ENCODE assay signal across 8 mouse cellular contexts in the genomic region with DNA sequence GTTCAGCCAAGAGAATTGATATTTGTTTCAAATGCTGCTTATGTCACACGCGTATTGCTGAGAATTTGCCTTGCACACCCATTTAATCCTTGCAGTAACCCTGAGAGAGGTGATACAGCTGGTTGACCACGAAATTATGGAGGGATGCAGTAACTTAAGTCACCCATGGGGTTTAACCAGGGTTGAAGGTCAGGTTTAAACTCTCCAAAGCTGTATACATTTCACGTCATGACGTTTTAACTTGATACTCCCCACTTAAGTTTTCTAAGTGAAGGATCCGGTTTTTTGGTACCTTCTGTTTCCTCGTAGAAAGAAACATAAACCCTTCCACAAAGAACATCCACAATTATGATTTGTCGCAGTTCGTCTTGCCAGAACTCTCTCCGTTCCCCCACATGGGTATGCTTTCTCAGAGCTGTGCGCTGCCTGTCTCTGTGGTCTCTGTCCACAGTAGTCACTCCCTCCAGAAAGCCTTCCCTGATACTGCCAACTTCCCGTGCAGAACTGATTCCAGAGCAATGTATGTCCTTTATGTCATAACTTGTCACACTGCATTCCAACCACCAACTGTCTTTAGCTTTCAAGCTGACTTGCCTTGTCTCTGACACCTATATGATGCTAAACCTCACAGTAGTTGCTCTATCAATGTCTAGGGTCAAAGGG. TPM values are rescaled to one million over a fixed set of nuclear protein-coding genes. Genes with fewer than 3 reads are reported as not detected.
DNase-seq lines count a peak whose midpoint lies in the region; ATAC-seq lines count a peak whose summit lies in the region.

No protein-coding gene starts in this region.

- peak overlapping the region; percentile 95 for H3K9ac ChIP-seq in neural tube, embryonic 11.5 days (ENCODE audit: low read length)
- peak overlapping the region; percentile 94 for H3K9ac ChIP-seq in embryonic facial prominence, embryonic 14.5 days (ENCODE audit: low read depth, low read length)
- H3K9ac ChIP-seq in intestine, embryonic 15.5 days = peak overlapping the region; percentile 86; the same call in 1 of the 2 replicates
- H3K9ac ChIP-seq in midbrain, embryonic 16.5 days (ENCODE audit: low read depth, low read length) = peak overlapping the region; percentile 89

- no peak for DNase-seq in neural tube, embryonic 11.5 days (ENCODE audit: low spot score)
- DNase-seq in neural tube, embryonic 10.5 days (ENCODE audit: extremely low spot score, low spot score) = no peak
- no peak for DNase-seq in embryonic facial prominence, embryonic 14.5 days (ENCODE audit: low spot score)
- no peak for DNase-seq in adrenal gland, adult 8-10 months
- DNase-seq in gastrocnemius, postnatal 36 days = no peak
- no peak for DNase-seq in urinary bladder, postnatal 10 days (ENCODE audit: low spot score)

- no peaks in the 10 kb centered on the region for H3K27me3 ChIP-seq in neural tube, embryonic 11.5 days (ENCODE audit: control insufficient read depth, insufficient read depth, low read length)
- no peaks in the 10 kb centered on the region for H3K27me3 ChIP-seq in embryonic facial prominence, embryonic 14.5 days (replicated peaks; ENCODE audit: control insufficient read depth, insufficient read depth, low read length)
- 0 out of 2 replicates have a peak, but pooled peaks cover 14% of the 10 kb centered on the region for H3K27me3 ChIP-seq in intestine, embryonic 15.5 days (replicated peaks)
- H3K27me3 ChIP-seq in midbrain, embryonic 16.5 days (ENCODE audit: control insufficient read depth, insufficient read depth, low read depth, low read length) = no peaks in the 10 kb centered on the region

- WGBS in neural tube, embryonic 11.5 days = 8% methylated on average over 12 of the region's 12 CpGs
- WGBS in embryonic facial prominence, embryonic 14.5 days = 2% methylated on average over 12 of the region's 12 CpGs
- WGBS in intestine, embryonic 15.5 days = 5% methylated on average over 12 of the region's 12 CpGs
- WGBS in midbrain, embryonic 16.5 days = 3% methylated on average over 12 of the region's 12 CpGs

- no peaks in the 10 kb centered on the region for H3K9me3 ChIP-seq in neural tube, embryonic 11.5 days (ENCODE audit: control insufficient read depth, low read length)
- no peaks in the 10 kb centered on the region for H3K9me3 ChIP-seq in embryonic facial prominence, embryonic 14.5 days (ENCODE audit: control insufficient read depth, low read length)
- H3K9me3 ChIP-seq in intestine, embryonic 15.5 days = no peaks in the 10 kb centered on the region
- H3K9me3 ChIP-seq in midbrain, embryonic 16.5 days (replicated peaks; ENCODE audit: control insufficient read depth, low read length, poor library complexity, severe bottlenecking) = no peaks in the 10 kb centered on the region

- H3K36me3 ChIP-seq in neural tube, embryonic 11.5 days (ENCODE audit: control insufficient read depth, insufficient read depth, low read length) = no peaks in the 10 kb centered on the region
- no peaks in the 10 kb centered on the region for H3K36me3 ChIP-seq in embryonic facial prominence, embryonic 14.5 days (ENCODE audit: control insufficient read depth, insufficient read depth, low read length)
- H3K36me3 ChIP-seq in intestine, embryonic 15.5 days = no peaks in the 10 kb centered on the region
- no peaks in the 10 kb centered on the region for H3K36me3 ChIP-seq in midbrain, embryonic 16.5 days (ENCODE audit: control insufficient read depth, insufficient read depth, low read length)

- peak overlapping the region; percentile 74 for H3K4me2 ChIP-seq in neural tube, embryonic 11.5 days (ENCODE audit: low read depth)
- H3K4me2 ChIP-seq in embryonic facial prominence, embryonic 14.5 days (ENCODE audit: low read depth, low read length) = peak overlapping the region; percentile 71
- H3K4me2 ChIP-seq in intestine, embryonic 15.5 days (replicated peaks) = peak overlapping the region; percentile 88
- H3K4me2 ChIP-seq in midbrain, embryonic 16.5 days (ENCODE audit: low read length) = peak overlapping the region; percentile 87

- H3K4me3 ChIP-seq in neural tube, embryonic 11.5 days (ENCODE audit: low read depth, low read length) = peak overlapping the region; percentile 96
- peak overlapping the region; percentile 88 for H3K4me3 ChIP-seq in embryonic facial prominence, embryonic 14.5 days (ENCODE audit: low read depth, low read length)
- peak overlapping the region; percentile 70 for H3K4me3 ChIP-seq in intestine, embryonic 15.5 days (replicated peaks)
- peak overlapping the region; percentile 79 for H3K4me3 ChIP-seq in midbrain, embryonic 16.5 days (ENCODE audit: low read depth, low read length)

- peak overlapping the region; percentile 97 for H3K27ac ChIP-seq in neural tube, embryonic 11.5 days (ENCODE audit: low read depth, low read length)
- peak overlapping the region; percentile 96 for H3K27ac ChIP-seq in embryonic facial prominence, embryonic 14.5 days (replicated peaks; ENCODE audit: low read depth, low read length)
- peak overlapping the region; percentile 93 for H3K27ac ChIP-seq in intestine, embryonic 15.5 days
- H3K27ac ChIP-seq in midbrain, embryonic 16.5 days (ENCODE audit: low read length) = peak overlapping the region; percentile 98

- H3K4me1 ChIP-seq in neural tube, embryonic 11.5 days (ENCODE audit: control insufficient read depth, insufficient read depth, low read length) = peaks cover 14% of the 10 kb centered on the region; the same call in 1 of the 2 replicates
- peaks cover 11% of the 10 kb centered on the region for H3K4me1 ChIP-seq in embryonic facial prominence, embryonic 14.5 days (ENCODE audit: control insufficient read depth, insufficient read depth, low read length)
- peaks cover 10% of the 10 kb centered on the region; the same call in 1 of the 2 replicates for H3K4me1 ChIP-seq in intestine, embryonic 15.5 days (replicated peaks)
- peaks cover 26% of the 10 kb centered on the region for H3K4me1 ChIP-seq in midbrain, embryonic 16.5 days (ENCODE audit: control insufficient read depth, insufficient read depth, low read length)

- intact Hi-C loops in gastrocnemius, postnatal 36 days (cut with DNase I) = loop anchor here (5.0 kb wide), 1 partner anchor 71 kb away; the partner anchor contains the start of gene Ddx59

- peak; percentile 49 for ATAC-seq in neural tube, embryonic 11.5 days (ENCODE audit: insufficient read depth, low FRiP score, low TSS enrichment)
- peak; percentile 13; the same call in 1 of the 2 replicates for ATAC-seq in embryonic facial prominence, embryonic 14.5 days (ENCODE audit: low read depth)
- 0 out of 2 replicates have a peak, but pooled peaks have one; percentile 3 for ATAC-seq in intestine, embryonic 15.5 days
- ATAC-seq in midbrain, embryonic 16.5 days = peak; percentile 33

RNA-seq across cellular contexts. Expression of gene Camsap2, which starts 0.6 kb away (rescaled TPM):
- polyA plus RNA-seq in neural tube, embryonic 11.5 days (2014; fragmentation: Nextera tagmentation; extraction: Ambion mirVana) = 34.7 and 34.9 TPM in 2 replicates
- polyA plus RNA-seq in embryonic facial prominence, embryonic 14.5 days (2014; fragmentation: Nextera tagmentation; extraction: Ambion mirVana) = 18.4 and 20.3 TPM in 2 replicates
- 6.0 and 6.9 TPM in 2 replicates for polyA plus RNA-seq in intestine, embryonic 15.5 days (2015; fragmentation: Nextera tagmentation; extraction: Ambion mirVana)
- polyA plus RNA-seq in midbrain, embryonic 16.5 days (2015; fragmentation: Nextera tagmentation; extraction: Ambion mirVana) = 27.2 and 32.3 TPM in 2 replicates
- total RNA-seq in adrenal gland, adult 8-10 months (2022) = 10 to 100 TPM; 31.6 to 46.8 (median 39.7) TPM
- 10 to 100 TPM in 1 of 2 experiments, 1 to 10 TPM in 1; 9.1 to 10.6 TPM for total RNA-seq in gastrocnemius, postnatal 36 days (2021)
